Mouse (Mus musculus) CD4-positive helper T cell, adult 2 months (primary cell): ENCODE results near the gene Gm28171.
"Not testable (repeated sequence)": the region's sequence is repeated elsewhere in the genome, so short reads cannot be mapped to it uniquely, and the experiment has no call there.

ENCODE experiments used
- DNase-seq: peaks from one replicate; pipeline ENCODE4 v3.0.0-alpha.2; 2012; ENCODE audit warnings: low read depth, missing footprints, low spot score

The Gm28171 gene

GRCm38 (mm10) chrY:5793095-5793494 is at the start of gene Gm28171:
Gene Gm28171, plus strand, starts transcription at chrY:5793395.
- not testable (repeated sequence) for DNase-seq
